26 mouse cellular contexts compared by ENCODE assay signal in genomic region chr15:56979353-56979752, GRCm38 (mm10).
DNase-seq lines count a peak whose midpoint lies in the region; ATAC-seq and TF ChIP-seq lines count a peak whose summit lies in the region.
"Had no signal": no experiment of that assay in that cellular context is flagged by ENCODE, and none has a peak within 500 bp of the region (broad histone marks: within the 10 kb centered on the region; RNA-seq: fewer than 3 reads in every experiment).

No protein-coding gene starts in this region.

- H3K9ac ChIP-seq in hindbrain, embryonic 11.5 days (ENCODE audit: low read depth, low read length) = no peak overlapping the region
- H3K9ac ChIP-seq in hindbrain, postnatal 0 days (replicated peaks; ENCODE audit: low read length) = no peak overlapping the region
- no peak overlapping the region for H3K9ac ChIP-seq in hindbrain, embryonic 14.5 days
- no peak overlapping the region for H3K9ac ChIP-seq in hindbrain, embryonic 13.5 days
- H3K9ac ChIP-seq in hindbrain, embryonic 15.5 days = no peak overlapping the region
- no peak overlapping the region for H3K9ac ChIP-seq in midbrain, embryonic 13.5 days (replicated peaks)
- H3K9ac ChIP-seq in forebrain, embryonic 16.5 days (replicated peaks; ENCODE audit: low read depth, low read length) = no peak overlapping the region
- H3K9ac ChIP-seq: embryonic facial prominence, embryonic 12.5 days; forebrain, embryonic 13.5 days; forebrain, embryonic 15.5 days had no signal

- no peaks in the 10 kb centered on the region for H3K36me3 ChIP-seq in hindbrain, embryonic 11.5 days (ENCODE audit: control insufficient read depth, insufficient read depth, low read length)
- H3K36me3 ChIP-seq in hindbrain, postnatal 0 days (ENCODE audit: insufficient read depth, low read length) = no peaks in the 10 kb centered on the region
- H3K36me3 ChIP-seq in hindbrain, embryonic 14.5 days (replicated peaks; ENCODE audit: control insufficient read depth, insufficient read depth) = no peaks in the 10 kb centered on the region
- no peaks in the 10 kb centered on the region for H3K36me3 ChIP-seq in hindbrain, embryonic 13.5 days
- no peaks in the 10 kb centered on the region for H3K36me3 ChIP-seq in hindbrain, embryonic 15.5 days
- H3K36me3 ChIP-seq in midbrain, embryonic 13.5 days = no peaks in the 10 kb centered on the region
- H3K36me3 ChIP-seq in forebrain, embryonic 16.5 days (ENCODE audit: control insufficient read depth, insufficient read depth) = no peaks in the 10 kb centered on the region
- H3K36me3 ChIP-seq: embryonic facial prominence, embryonic 10.5 days; embryonic facial prominence, embryonic 12.5 days; forebrain, embryonic 15.5 days; G1E had no signal

- no peak for DNase-seq in hindbrain, embryonic 11.5 days (ENCODE audit: low spot score)
- no peak for DNase-seq in hindbrain, postnatal 0 days (ENCODE audit: low spot score)
- DNase-seq in hindbrain, embryonic 14.5 days (ENCODE audit: low spot score) = peak; percentile 24
- DNase-seq in retina, embryonic 14.5 days (ENCODE audit: low spot score) = peak; percentile 47
- DNase-seq: adrenal gland, adult 8-10 months; adrenal gland, postnatal 14 days; adrenal gland, postnatal 36 days; B cell, adult 2 months; cerebellum, adult 11-12 months; cerebellum, adult 2 months; cerebellum, adult 9-11 months; cerebellum, postnatal 14 days; cerebellum, postnatal 36 days had no signal

- no peak for TF ChIP-seq CTCF in hindbrain, postnatal 0 days (IDR thresholded peaks at IDR 0.05; ENCODE audit: low read depth)

- no peaks in the 10 kb centered on the region for H3K4me1 ChIP-seq in hindbrain, embryonic 11.5 days (replicated peaks; ENCODE audit: control insufficient read depth, insufficient read depth, low read length)
- no peaks in the 10 kb centered on the region for H3K4me1 ChIP-seq in hindbrain, postnatal 0 days (ENCODE audit: insufficient read depth, low read length)
- no peaks in the 10 kb centered on the region for H3K4me1 ChIP-seq in hindbrain, embryonic 14.5 days (replicated peaks; ENCODE audit: control insufficient read depth, insufficient read depth, low read length)
- H3K4me1 ChIP-seq in hindbrain, embryonic 13.5 days (replicated peaks) = no peaks in the 10 kb centered on the region; the same call in 1 of the 2 replicates
- no peaks in the 10 kb centered on the region for H3K4me1 ChIP-seq in hindbrain, embryonic 15.5 days (replicated peaks)
- peaks cover 11% of the 10 kb centered on the region for H3K4me1 ChIP-seq in midbrain, embryonic 13.5 days (replicated peaks)
- H3K4me1 ChIP-seq in forebrain, embryonic 16.5 days (replicated peaks; ENCODE audit: control insufficient read depth, insufficient read depth, low read length) = no peaks in the 10 kb centered on the region
- H3K4me1 ChIP-seq: embryonic facial prominence, embryonic 12.5 days; forebrain, embryonic 13.5 days had no signal

- H3K27me3 ChIP-seq in hindbrain, embryonic 11.5 days (ENCODE audit: control insufficient read depth, insufficient read depth, low read length) = no peaks in the 10 kb centered on the region
- H3K27me3 ChIP-seq in hindbrain, postnatal 0 days (ENCODE audit: insufficient read depth, low read length) = no peaks in the 10 kb centered on the region
- no peaks in the 10 kb centered on the region for H3K27me3 ChIP-seq in hindbrain, embryonic 14.5 days (ENCODE audit: control insufficient read depth, insufficient read depth, low read length)
- H3K27me3 ChIP-seq in hindbrain, embryonic 13.5 days = no peaks in the 10 kb centered on the region
- no peaks in the 10 kb centered on the region for H3K27me3 ChIP-seq in hindbrain, embryonic 15.5 days
- no peaks in the 10 kb centered on the region for H3K27me3 ChIP-seq in midbrain, embryonic 13.5 days
- no peaks in the 10 kb centered on the region for H3K27me3 ChIP-seq in forebrain, embryonic 16.5 days (replicated peaks; ENCODE audit: control insufficient read depth, insufficient read depth, low read length)
- H3K27me3 ChIP-seq: CH12.LX; embryonic facial prominence, embryonic 12.5 days; forebrain, embryonic 13.5 days; forebrain, embryonic 15.5 days; Patski had no signal

- WGBS in hindbrain, embryonic 11.5 days = 80% methylated on average over 1 of the region's 1 CpGs
- WGBS in hindbrain, postnatal 0 days = 41% methylated on average over 1 of the region's 1 CpGs
- WGBS in hindbrain, embryonic 14.5 days = 62% methylated on average over 1 of the region's 1 CpGs
- WGBS in hindbrain, embryonic 13.5 days = 65% methylated on average over 1 of the region's 1 CpGs
- 51% methylated on average over 1 of the region's 1 CpGs for WGBS in hindbrain, embryonic 15.5 days
- 61% methylated on average over 1 of the region's 1 CpGs for WGBS in midbrain, embryonic 13.5 days
- WGBS in forebrain, embryonic 16.5 days = 70% methylated on average over 1 of the region's 1 CpGs

- no peak overlapping the region for H3K4me3 ChIP-seq in hindbrain, embryonic 11.5 days (ENCODE audit: low read depth, low read length)
- no peak overlapping the region for H3K4me3 ChIP-seq in hindbrain, postnatal 0 days (ENCODE audit: low read length)
- no peak overlapping the region for H3K4me3 ChIP-seq in hindbrain, embryonic 14.5 days (replicated peaks; ENCODE audit: low read length)
- H3K4me3 ChIP-seq in hindbrain, embryonic 13.5 days = no peak overlapping the region
- H3K4me3 ChIP-seq in hindbrain, embryonic 15.5 days = no peak overlapping the region
- no peak overlapping the region for H3K4me3 ChIP-seq in midbrain, embryonic 13.5 days (replicated peaks)
- H3K4me3 ChIP-seq in forebrain, embryonic 16.5 days (replicated peaks; ENCODE audit: low read length) = no peak overlapping the region
- H3K4me3 ChIP-seq: embryonic facial prominence, embryonic 10.5 days; embryonic facial prominence, embryonic 12.5 days; forebrain, embryonic 13.5 days; forebrain, embryonic 15.5 days had no signal

- H3K4me2 ChIP-seq in hindbrain, embryonic 11.5 days (replicated peaks; ENCODE audit: low read depth, low read length) = no peak overlapping the region
- no peak overlapping the region for H3K4me2 ChIP-seq in hindbrain, postnatal 0 days (ENCODE audit: low read depth, low read length)
- H3K4me2 ChIP-seq in hindbrain, embryonic 14.5 days (replicated peaks) = no peak overlapping the region
- H3K4me2 ChIP-seq in hindbrain, embryonic 13.5 days = no peak overlapping the region
- H3K4me2 ChIP-seq in hindbrain, embryonic 15.5 days = no peak overlapping the region
- no peak overlapping the region for H3K4me2 ChIP-seq in midbrain, embryonic 13.5 days (replicated peaks)
- no peak overlapping the region for H3K4me2 ChIP-seq in forebrain, embryonic 16.5 days (ENCODE audit: low read length)
- H3K4me2 ChIP-seq: embryonic facial prominence, embryonic 12.5 days; forebrain, embryonic 13.5 days; forebrain, embryonic 15.5 days had no signal

- H3K9me3 ChIP-seq in hindbrain, embryonic 11.5 days (ENCODE audit: control insufficient read depth, low read length) = no peaks in the 10 kb centered on the region
- H3K9me3 ChIP-seq in hindbrain, postnatal 0 days (ENCODE audit: low read length) = no peaks in the 10 kb centered on the region
- no peaks in the 10 kb centered on the region for H3K9me3 ChIP-seq in hindbrain, embryonic 14.5 days (ENCODE audit: control insufficient read depth, low read length)
- no peaks in the 10 kb centered on the region for H3K9me3 ChIP-seq in hindbrain, embryonic 13.5 days
- H3K9me3 ChIP-seq in hindbrain, embryonic 15.5 days = no peaks in the 10 kb centered on the region
- no peaks in the 10 kb centered on the region for H3K9me3 ChIP-seq in midbrain, embryonic 13.5 days
- H3K9me3 ChIP-seq in forebrain, embryonic 16.5 days (ENCODE audit: control insufficient read depth, low read length) = no peaks in the 10 kb centered on the region
- H3K9me3 ChIP-seq: embryonic facial prominence, embryonic 10.5 days; embryonic facial prominence, embryonic 12.5 days; forebrain, embryonic 13.5 days; forebrain, embryonic 15.5 days; G1E had no signal

- 0 out of 2 replicates have a peak, but pooled peaks have one; percentile 22 for ATAC-seq in hindbrain, embryonic 11.5 days (ENCODE audit: low FRiP score)
- ATAC-seq in hindbrain, postnatal 0 days = no peak
- ATAC-seq in hindbrain, embryonic 14.5 days (ENCODE audit: low FRiP score) = no peak
- ATAC-seq in hindbrain, embryonic 13.5 days (ENCODE audit: low FRiP score) = no peak
- peak; percentile 34; the same call in 1 of the 2 replicates for ATAC-seq in hindbrain, embryonic 15.5 days (ENCODE audit: low FRiP score, low read depth)
- no peak for ATAC-seq in midbrain, embryonic 13.5 days
- ATAC-seq in forebrain, embryonic 16.5 days = no peak
- ATAC-seq: activated CD4-positive, CD25-positive, alpha-beta regulatory T cell, adult 4 months; CD4-positive, CD25-positive, alpha-beta regulatory T cell, adult 4 months; forebrain, embryonic 13.5 days; forebrain, embryonic 15.5 days; Patski had no signal

- no peak overlapping the region for H3K27ac ChIP-seq in hindbrain, embryonic 11.5 days (ENCODE audit: low read depth, low read length)
- no peak overlapping the region for H3K27ac ChIP-seq in hindbrain, postnatal 0 days
- H3K27ac ChIP-seq in hindbrain, embryonic 14.5 days = no peak overlapping the region
- H3K27ac ChIP-seq in hindbrain, embryonic 13.5 days = no peak overlapping the region
- no peak overlapping the region for H3K27ac ChIP-seq in hindbrain, embryonic 15.5 days (replicated peaks)
- no peak overlapping the region for H3K27ac ChIP-seq in midbrain, embryonic 13.5 days
- H3K27ac ChIP-seq in forebrain, embryonic 16.5 days (ENCODE audit: low read length) = no peak overlapping the region
- H3K27ac ChIP-seq: embryonic facial prominence, embryonic 10.5 days; embryonic facial prominence, embryonic 12.5 days; forebrain, embryonic 13.5 days; forebrain, embryonic 15.5 days had no signal

Comparison
In these comparisons a context has a peak if more than half of its experiments do, and no peak if none do; other contexts are left out.
1. ATAC-seq: peak in hindbrain, embryonic 11.5 days (single experiment) and hindbrain, embryonic 15.5 days (single experiment); none in hindbrain, postnatal 0 days (single experiment), hindbrain, embryonic 14.5 days (single experiment), hindbrain, embryonic 13.5 days (single experiment), midbrain, embryonic 13.5 days (single experiment) and forebrain, embryonic 16.5 days (single experiment).
2. DNase-seq: peak in hindbrain, embryonic 14.5 days (single experiment) and retina, embryonic 14.5 days (single experiment); none in hindbrain, embryonic 11.5 days (single experiment) and hindbrain, postnatal 0 days (single experiment).